Mouse (Mus musculus): ENCODE measurements around the gene Ephb3.

DNA sequence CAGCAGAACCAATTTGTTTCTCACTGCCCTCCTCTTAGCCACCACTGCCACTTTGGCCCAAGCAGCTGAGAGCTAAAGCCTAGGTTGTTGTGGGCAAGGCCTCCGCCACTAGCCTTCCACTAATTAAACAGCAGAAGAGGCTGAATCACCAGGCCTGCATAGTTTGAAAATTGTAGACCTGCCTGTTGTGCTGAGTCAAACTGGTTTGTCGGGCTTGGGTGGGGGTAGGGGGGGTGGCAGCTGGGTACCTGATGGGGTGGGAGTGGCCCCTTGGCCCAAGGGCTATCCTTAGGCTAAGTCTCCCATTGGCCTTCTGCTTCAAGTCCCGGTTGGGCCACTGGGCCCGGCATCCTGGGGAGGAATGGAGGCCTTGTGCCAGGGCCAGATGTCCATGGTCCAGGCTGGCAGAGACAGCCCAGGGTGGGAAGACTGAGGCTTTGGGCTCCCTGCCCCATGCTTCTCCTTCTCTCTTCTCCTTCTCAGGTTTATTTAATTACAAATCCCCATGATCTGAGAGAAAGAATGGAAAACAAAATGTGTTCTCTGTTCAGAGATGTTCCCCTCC lies 3.5 kb downstream of the Ephb3 start:
- no peak for TF ChIP-seq POLR2A (IDR thresholded peaks at IDR 0.05; ENCODE audit: borderline replicate concordance, insufficient read depth, low read length)
- TF ChIP-seq CTCF (IDR thresholded peaks at IDR 0.05; ENCODE audit: borderline replicate concordance, insufficient read depth, low read depth, low read length): no peak
